Mouse (Mus musculus) brain, embryonic 14.5 days (tissue): ENCODE measurements around the gene Npepps.

ENCODE experiments used
- CTCF ChIP-seq: fragments of 200-500 bp; IDR thresholded peaks from 2 replicates; pipeline ENCODE4 v1.5.1; 2012; ENCODE audit warnings: inconsistent platforms, mild to moderate bottlenecking, moderate library complexity, borderline replicate concordance; ENCODE audit not compliant: insufficient read depth, insufficient read length; ENCODE audit errors: extremely low read depth
- POLR2A ChIP-seq: fragments of 200-500 bp; IDR thresholded peaks from 2 replicates; pipeline ENCODE4 v1.6.1; 2012; ENCODE audit warnings: mild to moderate bottlenecking, inconsistent platforms, borderline replicate concordance; ENCODE audit not compliant: poor library complexity, insufficient read depth, insufficient read length, severe bottlenecking; ENCODE audit errors: extremely low read depth

GRCm38 (mm10) chr11:97275349-97275748 lies 5.1 kb downstream of the Npepps start:
- no peak for TF ChIP-seq CTCF
- no peak for TF ChIP-seq POLR2A
